ENCODE assay signal across 18 mouse cellular contexts in the genomic region with DNA sequence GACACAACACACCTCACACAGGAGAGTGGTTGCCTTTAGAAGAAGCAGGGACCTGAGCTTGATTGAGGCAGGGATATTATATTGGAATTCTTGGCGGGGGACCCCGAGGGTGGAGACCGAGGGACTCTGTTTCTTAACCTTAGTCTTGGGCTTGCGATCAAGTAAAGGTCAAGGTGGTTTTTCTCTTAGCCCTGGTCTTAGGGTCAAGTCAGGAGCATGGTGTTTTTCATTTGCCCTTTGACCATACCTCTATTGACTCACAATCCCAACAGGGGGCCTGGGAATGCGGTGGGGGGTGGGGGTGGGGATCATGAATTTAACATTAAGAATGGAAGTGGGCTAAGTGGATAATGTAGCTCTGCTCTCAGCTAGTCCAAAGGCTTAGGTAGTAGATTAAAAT. TPM values are rescaled to one million over a fixed set of nuclear protein-coding genes. Genes with fewer than 3 reads are reported as not detected.
DNase-seq lines count a peak whose midpoint lies in the region; ATAC-seq lines count a peak whose summit lies in the region.
"Had no signal": no experiment of that assay in that cellular context is flagged by ENCODE, and none has a peak within 500 bp of the region (broad histone marks: within the 10 kb centered on the region; RNA-seq: fewer than 3 reads in every experiment).

No protein-coding gene starts in this region.

- H3K9me3 ChIP-seq in heart, embryonic 15.5 days (replicated peaks), result no peaks in the 10 kb centered on the region
- H3K9me3 ChIP-seq in midbrain, embryonic 15.5 days, result no peaks in the 10 kb centered on the region
- H3K9me3 ChIP-seq in midbrain, embryonic 11.5 days (ENCODE audit: control insufficient read depth, low read length), result no peaks in the 10 kb centered on the region
- H3K9me3 ChIP-seq in liver, embryonic 15.5 days (replicated peaks), result no peaks in the 10 kb centered on the region
- H3K9me3 ChIP-seq: forebrain, embryonic 13.5 days had no signal

- DNase-seq in heart, adult 8-10 months (ENCODE audit: low spot score), result no peak
- no peak for DNase-seq in midbrain, embryonic 11.5 days (ENCODE audit: low spot score, missing footprints)
- peak; percentile 27 for DNase-seq in ZHBTc4 (ENCODE audit: low read depth, low spot score)
- no peak for DNase-seq in ovary, postnatal 10 days (ENCODE audit: low spot score)
- DNase-seq in layer of hippocampus, postnatal 14 days (ENCODE audit: low spot score in 2 of 2), result no peak
- DNase-seq: embryo, embryonic 11 days had no signal

- no peak overlapping the region for H3K4me3 ChIP-seq in heart, embryonic 15.5 days
- peak overlapping the region; percentile 65; the same call in 1 of the 2 replicates for H3K4me3 ChIP-seq in midbrain, embryonic 15.5 days
- no peak overlapping the region for H3K4me3 ChIP-seq in midbrain, embryonic 11.5 days (ENCODE audit: low read depth, low read length)
- H3K4me3 ChIP-seq in liver, embryonic 15.5 days (replicated peaks), result peak overlapping the region; percentile 98

- peaks cover 13% of the 10 kb centered on the region for H3K4me1 ChIP-seq in heart, embryonic 15.5 days (replicated peaks)
- H3K4me1 ChIP-seq in midbrain, embryonic 15.5 days, result 0 out of 2 replicates have a peak, but pooled peaks cover 7% of the 10 kb centered on the region
- peaks cover 4% of the 10 kb centered on the region for H3K4me1 ChIP-seq in midbrain, embryonic 11.5 days (ENCODE audit: control insufficient read depth, insufficient read depth, low read length)
- H3K4me1 ChIP-seq in liver, embryonic 15.5 days (replicated peaks), result peaks cover 25% of the 10 kb centered on the region

- H3K27ac ChIP-seq in heart, embryonic 15.5 days, result no peak overlapping the region
- no peak overlapping the region for H3K27ac ChIP-seq in midbrain, embryonic 15.5 days
- H3K27ac ChIP-seq in midbrain, embryonic 11.5 days (ENCODE audit: low read depth, low read length), result no peak overlapping the region
- H3K27ac ChIP-seq in liver, embryonic 15.5 days (replicated peaks), result peak overlapping the region; percentile 99

- WGBS in heart, embryonic 15.5 days, result 91% methylated on average over 5 of the region's 5 CpGs
- WGBS in midbrain, embryonic 15.5 days, result 91% methylated on average over 5 of the region's 5 CpGs
- WGBS in midbrain, embryonic 11.5 days, result 89% methylated on average over 5 of the region's 5 CpGs
- 88% methylated on average over 5 of the region's 5 CpGs for WGBS in liver, embryonic 15.5 days (ENCODE audit: insufficient replicate concordance)

- H3K36me3 ChIP-seq in heart, embryonic 15.5 days, result no peaks in the 10 kb centered on the region
- H3K36me3 ChIP-seq in midbrain, embryonic 15.5 days (replicated peaks), result no peaks in the 10 kb centered on the region
- H3K36me3 ChIP-seq in midbrain, embryonic 11.5 days (ENCODE audit: control insufficient read depth, insufficient read depth, low read length), result no peaks in the 10 kb centered on the region
- no peaks in the 10 kb centered on the region for H3K36me3 ChIP-seq in liver, embryonic 15.5 days (replicated peaks)

- no peak overlapping the region for H3K9ac ChIP-seq in heart, embryonic 15.5 days
- H3K9ac ChIP-seq in midbrain, embryonic 15.5 days, result no peak overlapping the region
- no peak overlapping the region for H3K9ac ChIP-seq in midbrain, embryonic 11.5 days (ENCODE audit: low read length)
- no peak overlapping the region for H3K9ac ChIP-seq in liver, embryonic 15.5 days

- no peaks in the 10 kb centered on the region for H3K27me3 ChIP-seq in heart, embryonic 15.5 days
- H3K27me3 ChIP-seq in midbrain, embryonic 15.5 days (replicated peaks), result no peaks in the 10 kb centered on the region
- no peaks in the 10 kb centered on the region for H3K27me3 ChIP-seq in midbrain, embryonic 11.5 days (ENCODE audit: control insufficient read depth, insufficient read depth, low read length)
- H3K27me3 ChIP-seq in liver, embryonic 15.5 days, result no peaks in the 10 kb centered on the region
- H3K27me3 ChIP-seq: forebrain, embryonic 13.5 days had no signal

- ATAC-seq in heart, embryonic 15.5 days (replicated peaks; ENCODE audit: insufficient number of reproducible peaks, insufficient read depth, low FRiP score, low read depth), result no peak
- no peak for ATAC-seq in midbrain, embryonic 15.5 days (replicated peaks)
- no peak for ATAC-seq in midbrain, embryonic 11.5 days (ENCODE audit: low FRiP score)
- ATAC-seq in liver, embryonic 15.5 days (ENCODE audit: insufficient read depth), result no peak

- 0 out of 2 replicates have a peak overlapping the region, but pooled peaks have one; percentile 65 for H3K4me2 ChIP-seq in heart, embryonic 15.5 days
- no peak overlapping the region; the same call in 1 of the 2 replicates for H3K4me2 ChIP-seq in midbrain, embryonic 15.5 days
- H3K4me2 ChIP-seq in midbrain, embryonic 11.5 days, result no peak overlapping the region
- peak overlapping the region; percentile 77 for H3K4me2 ChIP-seq in liver, embryonic 15.5 days

RNA-seq across cellular contexts. Expression of gene Mis18bp1, which starts 1.3 kb away (rescaled TPM):
- 29.2 and 35.0 TPM in 2 replicates for polyA plus RNA-seq in heart, embryonic 15.5 days (2015; fragmentation: Nextera tagmentation; extraction: Ambion mirVana)
- under 1 TPM; 0.06 to 0.60 (median 0.21) TPM for total RNA-seq in heart, adult 8-10 months (2022)
- 8.2 and 9.1 TPM in 2 replicates for polyA plus RNA-seq in midbrain, embryonic 15.5 days (2015; fragmentation: Nextera tagmentation; extraction: Ambion mirVana)
- 82.2 and 82.8 TPM in 2 replicates for polyA plus RNA-seq in midbrain, embryonic 11.5 days (2014; fragmentation: Nextera tagmentation; extraction: Ambion mirVana)
- 32.4 and 36.8 TPM in 2 replicates for polyA plus RNA-seq in liver, embryonic 15.5 days (2015; fragmentation: Nextera tagmentation; extraction: Ambion mirVana)
- 1 to 10 TPM; 1.1 to 1.2 TPM for total RNA-seq in layer of hippocampus, postnatal 14 days (2021)

RNA-seq across cellular contexts. Expression of gene Wdr20rt, which starts 51.6 kb away (rescaled TPM):
- polyA plus RNA-seq in heart, embryonic 15.5 days (2015; fragmentation: Nextera tagmentation; extraction: Ambion mirVana), result not detected in 2 replicates
- total RNA-seq in heart, adult 8-10 months (2022), result under 1 TPM in 1 of 4 experiments, not detected in 3; 0.16 TPM
- polyA plus RNA-seq in midbrain, embryonic 15.5 days (2015; fragmentation: Nextera tagmentation; extraction: Ambion mirVana), result not detected in 2 replicates
- not detected in 2 replicates for polyA plus RNA-seq in midbrain, embryonic 11.5 days (2014; fragmentation: Nextera tagmentation; extraction: Ambion mirVana)
- not detected in 2 replicates for polyA plus RNA-seq in liver, embryonic 15.5 days (2015; fragmentation: Nextera tagmentation; extraction: Ambion mirVana)
- not detected for total RNA-seq in layer of hippocampus, postnatal 14 days (2021)
- total RNA-seq: adrenal gland, postnatal 36 days; gastrocnemius, postnatal 10 days; heart, postnatal 25 days; megakaryocyte progenitor cell, adult 5-6 weeks had no signal
- polyA plus RNA-seq: CD4-positive, CD25-positive, alpha-beta regulatory T cell, adult 4 months; forebrain, embryonic 13.5 days; kidney, adult 2 months; limb, embryonic 14.5 days; urinary bladder, adult 2 months had no signal

Comparison
In these comparisons a context has a peak if more than half of its experiments do, and no peak if none do; other contexts are left out.
1. H3K4me3 ChIP-seq: peak in midbrain, embryonic 15.5 days (single experiment) and liver, embryonic 15.5 days (single experiment); none in heart, embryonic 15.5 days (single experiment) and midbrain, embryonic 11.5 days (single experiment).
2. H3K4me2 ChIP-seq: peak in heart, embryonic 15.5 days (single experiment) and liver, embryonic 15.5 days (single experiment); none in midbrain, embryonic 15.5 days (single experiment) and midbrain, embryonic 11.5 days (single experiment).